Mouse (Mus musculus): ENCODE results near the gene Emx1. TPM values are rescaled to one million over a fixed set of nuclear protein-coding genes. Genes with fewer than 3 reads are reported as not detected.

Emx1 gene
- not detected for total RNA-seq (2023)

DNA sequence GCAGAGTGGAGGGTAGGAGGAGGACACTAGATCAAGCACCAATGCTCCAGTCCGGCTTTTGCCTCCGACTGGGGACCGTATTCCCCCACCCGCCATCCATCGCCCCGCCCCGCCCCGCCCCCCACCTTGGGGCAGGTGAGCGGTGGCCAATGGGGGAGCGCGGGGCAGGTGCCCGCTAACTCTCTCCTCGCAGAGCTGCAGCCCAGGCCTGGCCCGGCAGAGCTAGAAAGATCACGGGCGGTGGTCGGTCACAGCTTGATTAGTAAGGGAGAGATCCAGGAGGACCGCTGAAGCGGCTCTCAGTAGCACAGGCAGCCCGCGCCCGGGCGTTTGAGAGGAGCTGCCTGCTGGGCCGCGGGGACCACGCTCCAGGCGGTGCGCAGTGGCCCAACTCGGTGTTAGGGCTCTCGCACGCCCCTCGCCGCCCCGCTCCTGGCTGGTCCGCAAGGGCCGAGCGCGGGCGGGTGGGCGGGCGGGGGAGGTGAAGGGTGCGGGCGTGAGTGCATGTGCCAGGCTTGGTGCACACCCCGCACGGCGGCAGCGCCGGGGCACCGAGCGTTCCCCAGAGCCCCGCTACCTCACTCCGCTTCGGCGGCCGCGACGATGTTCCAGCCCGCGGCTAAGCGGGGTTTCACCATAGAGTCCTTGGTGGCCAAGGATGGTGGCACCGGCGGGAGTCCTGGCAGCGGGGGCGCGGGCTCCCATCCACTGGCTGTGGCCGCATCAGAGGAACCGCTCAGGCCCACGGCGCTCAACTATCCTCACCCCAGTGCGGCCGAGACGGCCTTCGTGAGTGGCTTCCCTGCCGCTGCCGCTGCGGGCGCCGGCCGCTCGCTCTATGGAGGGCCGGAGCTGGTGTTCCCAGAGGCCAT is at the start of gene Emx1:
Gene Emx1, plus strand, starts transcription at position 99 of the 872 bp plus-strand sequence.

Other genes starting within 250 kb of the Emx1 start
- gene Exoc6b, start 117.9 kb upstream of the Emx1 start, total RNA-seq (2023): 39.5 TPM
- 36.8 TPM for gene Spr, start 49.7 kb upstream of the Emx1 start, total RNA-seq (2023)
- gene Sfxn5, start 146.0 kb downstream of the Emx1 start, total RNA-seq (2023): 3.9 TPM
- gene Rab11fip5, start 187.2 kb downstream of the Emx1 start, total RNA-seq (2023): 1.8 TPM
- gene Noto, start 236.4 kb downstream of the Emx1 start, total RNA-seq (2023): not detected
- 34.2 TPM for gene Smyd5, start 244.6 kb downstream of the Emx1 start, total RNA-seq (2023)